Mouse (Mus musculus): ENCODE measurements around the gene Rom1. TPM values are rescaled to one million over a fixed set of nuclear protein-coding genes. Genes with fewer than 3 reads are reported as not detected.

The Rom1 gene
- polyA plus RNA-seq, 1 experiment from 2014 or later = 2.7 TPM

DNA sequence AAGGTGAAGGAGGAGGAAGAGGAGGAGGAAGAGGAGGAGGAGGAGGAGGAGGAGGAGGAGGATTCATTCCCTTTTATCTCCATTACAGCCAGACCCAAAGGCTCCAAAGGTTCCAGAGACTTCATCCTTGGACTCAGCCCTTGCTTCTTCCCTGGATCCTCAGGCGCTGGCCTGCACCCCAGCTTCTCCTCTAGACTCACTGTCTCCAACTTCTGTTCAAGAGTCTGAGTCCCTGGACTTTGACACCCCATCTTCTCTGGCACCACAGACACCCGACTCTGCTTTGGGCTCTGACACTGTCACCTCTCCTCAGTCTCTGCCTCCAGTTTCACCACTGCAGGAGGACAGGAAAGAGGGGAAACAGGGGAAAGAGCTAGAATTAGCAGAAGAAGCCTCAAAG, 33.1 kb upstream of the Rom1 start:
- Histone ChIP-seq H3K4me2 (no peak overlapping the region), H3K4me3 (no peak overlapping the region), H3K9ac (no peak overlapping the region), H3K27me3 (no peaks in the 10 kb centered on the region), H3K9me3 (no peaks in the 10 kb centered on the region), H3K27ac (no peak overlapping the region), H3K4me1 (peaks cover 10% of the 10 kb centered on the region), H3K36me3 (peaks cover 74% of the 10 kb centered on the region)
- WGBS = 79% methylated on average over 2 of the region's 2 CpGs
- ATAC-seq (ENCODE audit: borderline replicate concordance, extremely low read depth, low FRiP score, low TSS enrichment) = no peak

DNA sequence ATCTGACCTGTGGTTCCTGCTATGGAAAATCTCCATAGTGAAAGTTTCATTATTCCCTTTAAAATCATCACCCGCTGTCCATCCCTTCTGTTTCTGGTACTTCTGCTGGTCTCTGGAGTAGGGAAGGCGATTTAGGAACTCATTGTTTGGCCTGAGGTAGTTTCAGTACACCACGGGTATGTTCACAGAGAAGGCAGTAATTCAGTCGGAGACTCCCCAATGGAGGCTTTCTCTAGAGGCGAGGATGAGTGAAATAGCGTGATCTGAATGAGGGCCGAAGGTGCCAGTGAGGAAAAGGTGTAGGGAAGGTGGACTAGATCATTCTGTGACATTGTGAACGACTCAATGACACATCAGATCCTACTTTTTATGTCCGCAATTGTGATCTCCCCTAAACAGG, 25.0 kb upstream of the Rom1 start:
- Histone ChIP-seq H3K9me3 (no peaks in the 10 kb centered on the region), H3K9ac (peak overlapping the region; percentile 57), H3K4me2 (peak overlapping the region; percentile 64), H3K4me1 (peaks cover 19% of the 10 kb centered on the region), H3K27me3 (no peaks in the 10 kb centered on the region), H3K36me3 (peaks cover 58% of the 10 kb centered on the region), H3K27ac (peak overlapping the region; percentile 66), H3K4me3 (peak overlapping the region; percentile 63)
- no peak for ATAC-seq (ENCODE audit: borderline replicate concordance, extremely low read depth, low FRiP score, low TSS enrichment)
- 10% methylated on average over 9 of the region's 9 CpGs for WGBS

DNA sequence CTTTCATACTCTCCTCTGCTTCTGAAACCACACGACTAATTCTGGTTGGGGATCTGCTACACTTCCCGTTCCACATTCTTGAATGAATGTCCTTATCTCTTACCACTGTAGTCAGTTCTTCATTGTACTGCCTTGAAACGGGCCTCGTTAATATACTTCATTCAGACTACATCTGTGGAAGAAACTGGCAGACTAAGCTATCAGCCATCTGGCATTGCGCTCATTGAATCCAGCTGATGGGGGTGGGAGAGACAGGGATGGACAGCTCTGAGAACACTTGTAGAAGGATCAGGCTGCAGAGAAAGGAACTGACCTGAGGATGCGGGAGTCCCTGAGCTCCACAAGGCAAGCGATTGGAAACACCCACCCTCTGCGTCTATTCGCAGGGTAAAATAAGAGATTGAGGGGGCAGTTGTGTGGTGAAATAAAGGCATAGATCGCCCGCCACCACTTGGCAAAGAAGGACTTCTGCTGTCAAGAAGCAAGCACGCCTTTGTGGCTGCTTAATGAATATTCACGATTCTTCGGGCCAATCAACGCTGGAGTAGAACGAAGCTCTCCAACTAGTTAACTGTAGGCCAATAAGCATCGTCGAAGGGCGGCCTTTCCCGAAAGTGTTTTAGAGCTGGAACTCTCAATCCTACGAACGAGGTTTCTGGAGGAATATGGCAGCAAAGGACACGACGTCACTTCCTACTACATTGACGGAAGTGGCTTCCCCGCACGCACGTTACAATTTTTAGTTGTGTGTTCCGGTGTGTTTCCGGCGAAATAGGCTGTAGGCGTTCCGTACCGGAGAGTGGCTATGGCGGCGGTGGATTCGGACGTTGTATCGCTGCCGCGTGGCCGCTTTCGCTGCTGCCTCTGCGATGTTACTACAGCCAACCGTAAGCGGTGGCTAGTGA, 24.2 kb upstream of the Rom1 start, which contains the start of gene Tut1:
Gene Tut1 (plus strand): TSS at position 713 of the 905 bp plus-strand sequence.
- Histone ChIP-seq H3K4me2 (peak within 1 kb of the TSS; percentile 65), H3K9ac (peak within 1 kb of the TSS; percentile 57), H3K27ac (peak within 1 kb of the TSS; percentile 66), H3K4me3 (peak within 1 kb of the TSS; percentile 63), H3K36me3 (peaks cover 60% of the 10 kb centered on the region), H3K4me1 (peaks cover 19% of the 10 kb centered on the region), H3K9me3 (no peaks in the 10 kb centered on the region), H3K27me3 (no peaks in the 10 kb centered on the region)
- WGBS = 3% methylated on average over 46 of the region's 46 CpGs
- peak; percentile 97 for ATAC-seq (ENCODE audit: borderline replicate concordance, extremely low read depth, low FRiP score, low TSS enrichment)

DNA sequence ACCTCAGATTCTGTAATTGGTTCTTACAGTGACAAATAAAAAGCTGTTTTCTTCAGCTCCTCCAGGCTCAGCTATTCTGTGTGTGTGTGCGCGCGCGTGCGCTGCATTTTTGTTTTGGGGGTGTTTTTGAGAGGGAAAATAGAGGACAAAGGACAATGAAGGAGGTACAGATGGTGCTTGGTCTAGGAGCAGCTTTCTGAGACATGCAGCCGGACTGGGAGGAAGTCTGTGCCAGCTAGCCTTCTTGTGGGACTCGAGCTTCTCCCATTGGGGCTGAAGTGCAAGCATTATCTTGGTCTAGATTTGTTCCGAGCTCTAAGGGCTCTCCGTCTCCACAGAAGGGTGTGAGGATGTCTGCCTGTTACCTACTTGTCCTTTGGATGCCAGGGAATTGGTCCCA, 23.1 kb upstream of the Rom1 start:
- 87% methylated on average over 9 of the region's 9 CpGs for WGBS
- ATAC-seq (ENCODE audit: borderline replicate concordance, extremely low read depth, low FRiP score, low TSS enrichment) = no peak
- peak overlapping the region; percentile 65; the same call in 1 of the 2 replicates for H3K4me2 ChIP-seq
- no peaks in the 10 kb centered on the region for H3K27me3 ChIP-seq
- no peak overlapping the region for H3K27ac ChIP-seq
- peaks cover 19% of the 10 kb centered on the region for H3K4me1 ChIP-seq
- no peaks in the 10 kb centered on the region for H3K9me3 ChIP-seq
- H3K9ac ChIP-seq = no peak overlapping the region; the same call in 1 of the 2 replicates
- no peak overlapping the region for H3K4me3 ChIP-seq
- H3K36me3 ChIP-seq = peaks cover 64% of the 10 kb centered on the region

GRCm38 (mm10) chr19:8950190-8950589, 21.0 kb upstream of the Rom1 start:
- Histone ChIP-seq H3K27me3 (no peaks in the 10 kb centered on the region), H3K4me2 (no peak overlapping the region), H3K36me3 (peaks cover 69% of the 10 kb centered on the region), H3K9ac (no peak overlapping the region), H3K4me1 (peaks cover 20% of the 10 kb centered on the region), H3K27ac (no peak overlapping the region), H3K9me3 (no peaks in the 10 kb centered on the region), H3K4me3 (no peak overlapping the region)
- no peak for ATAC-seq (ENCODE audit: borderline replicate concordance, extremely low read depth, low FRiP score, low TSS enrichment)
- 80% methylated on average over 5 of the region's 5 CpGs for WGBS

- Histone ChIP-seq H3K27me3 (no peaks in the 10 kb centered on the region), H3K36me3 (peaks cover 72% of the 10 kb centered on the region), H3K4me2 (no peak overlapping the region), H3K27ac (no peak overlapping the region), H3K9me3 (no peaks in the 10 kb centered on the region), H3K9ac (no peak overlapping the region), H3K4me1 (peaks cover 26% of the 10 kb centered on the region), H3K4me3 (no peak overlapping the region)
- 86% methylated on average over 7 of the region's 7 CpGs for WGBS
- ATAC-seq (ENCODE audit: borderline replicate concordance, extremely low read depth, low FRiP score, low TSS enrichment) = no peak
These were observed 17.8 kb upstream of the Rom1 start for GRCm38 (mm10) chr19:8946929-8947328.

- H3K9ac ChIP-seq = peak overlapping the region; percentile 31; the same call in 1 of the 2 replicates
- H3K27me3 ChIP-seq = no peaks in the 10 kb centered on the region
- peaks cover 55% of the 10 kb centered on the region for H3K36me3 ChIP-seq
- H3K9me3 ChIP-seq = no peaks in the 10 kb centered on the region
- H3K27ac ChIP-seq = no peak overlapping the region
- 67% methylated on average over 6 of the region's 6 CpGs for WGBS
- peak overlapping the region; percentile 69 for H3K4me2 ChIP-seq
- peaks cover 32% of the 10 kb centered on the region for H3K4me1 ChIP-seq
- ATAC-seq (ENCODE audit: borderline replicate concordance, extremely low read depth, low FRiP score, low TSS enrichment) = no peak
- H3K4me3 ChIP-seq = peak overlapping the region; percentile 70
These were observed 16.1 kb upstream of the Rom1 start for GRCm38 (mm10) chr19:8945251-8945650.

DNA sequence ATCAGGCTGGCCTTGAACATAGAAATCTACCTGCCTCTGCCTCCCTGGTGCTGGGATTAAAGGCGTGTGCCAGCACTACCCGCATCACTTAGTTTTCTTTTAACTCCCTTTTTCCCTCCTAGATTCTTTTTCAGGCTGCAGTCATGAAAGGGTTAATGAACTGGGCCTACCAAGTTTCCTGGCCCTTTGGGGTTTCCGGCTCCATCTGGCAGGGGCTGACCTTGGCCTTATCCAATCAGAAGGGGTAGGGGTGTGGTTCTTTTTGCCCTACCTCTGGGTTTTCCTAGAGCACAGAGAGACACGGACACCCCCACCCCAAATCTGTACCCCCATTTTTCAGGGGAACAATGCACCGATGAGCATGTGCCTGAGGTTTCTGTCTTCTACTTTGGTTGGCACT, 15.6 kb upstream of the Rom1 start:
- Histone ChIP-seq H3K27ac (peak overlapping the region; percentile 41; the same call in 1 of the 2 replicates), H3K9ac (peak overlapping the region; percentile 31; the same call in 1 of the 2 replicates), H3K4me1 (peaks cover 32% of the 10 kb centered on the region), H3K4me3 (peak overlapping the region; percentile 70), H3K9me3 (no peaks in the 10 kb centered on the region), H3K4me2 (peak overlapping the region; percentile 69), H3K27me3 (no peaks in the 10 kb centered on the region), H3K36me3 (peaks cover 51% of the 10 kb centered on the region)
- ATAC-seq (ENCODE audit: borderline replicate concordance, extremely low read depth, low FRiP score, low TSS enrichment) = no peak
- WGBS = 24% methylated on average over 5 of the region's 5 CpGs

- Histone ChIP-seq H3K4me3 (peak overlapping the region; percentile 70), H3K9ac (0 out of 2 replicates have a peak overlapping the region, but pooled peaks have one; percentile 13), H3K4me1 (peaks cover 32% of the 10 kb centered on the region), H3K27ac (0 out of 2 replicates have a peak overlapping the region, but pooled peaks have one; percentile 21), H3K4me2 (peak overlapping the region; percentile 69), H3K36me3 (peaks cover 49% of the 10 kb centered on the region), H3K9me3 (no peaks in the 10 kb centered on the region), H3K27me3 (no peaks in the 10 kb centered on the region)
- no peak for ATAC-seq (ENCODE audit: borderline replicate concordance, extremely low read depth, low FRiP score, low TSS enrichment)
- 28% methylated on average over 5 of the region's 5 CpGs for whole genome bisulfite sequencing
These were observed 14.9 kb upstream of the Rom1 start for GRCm38 (mm10) chr19:8944062-8944461.

GRCm38 (mm10) chr19:8943047-8943446, 13.9 kb upstream of the Rom1 start:
- WGBS = 43% methylated on average over 2 of the region's 2 CpGs
- Histone ChIP-seq H3K4me2 (peak overlapping the region; percentile 69), H3K9ac (peak overlapping the region; percentile 97), H3K27ac (peak overlapping the region; percentile 97; the same call in 1 of the 2 replicates), H3K27me3 (no peaks in the 10 kb centered on the region), H3K4me1 (peaks cover 32% of the 10 kb centered on the region), H3K9me3 (no peaks in the 10 kb centered on the region), H3K4me3 (peak overlapping the region; percentile 70), H3K36me3 (peaks cover 47% of the 10 kb centered on the region)
- no peak for ATAC-seq (ENCODE audit: borderline replicate concordance, extremely low read depth, low FRiP score, low TSS enrichment)

DNA sequence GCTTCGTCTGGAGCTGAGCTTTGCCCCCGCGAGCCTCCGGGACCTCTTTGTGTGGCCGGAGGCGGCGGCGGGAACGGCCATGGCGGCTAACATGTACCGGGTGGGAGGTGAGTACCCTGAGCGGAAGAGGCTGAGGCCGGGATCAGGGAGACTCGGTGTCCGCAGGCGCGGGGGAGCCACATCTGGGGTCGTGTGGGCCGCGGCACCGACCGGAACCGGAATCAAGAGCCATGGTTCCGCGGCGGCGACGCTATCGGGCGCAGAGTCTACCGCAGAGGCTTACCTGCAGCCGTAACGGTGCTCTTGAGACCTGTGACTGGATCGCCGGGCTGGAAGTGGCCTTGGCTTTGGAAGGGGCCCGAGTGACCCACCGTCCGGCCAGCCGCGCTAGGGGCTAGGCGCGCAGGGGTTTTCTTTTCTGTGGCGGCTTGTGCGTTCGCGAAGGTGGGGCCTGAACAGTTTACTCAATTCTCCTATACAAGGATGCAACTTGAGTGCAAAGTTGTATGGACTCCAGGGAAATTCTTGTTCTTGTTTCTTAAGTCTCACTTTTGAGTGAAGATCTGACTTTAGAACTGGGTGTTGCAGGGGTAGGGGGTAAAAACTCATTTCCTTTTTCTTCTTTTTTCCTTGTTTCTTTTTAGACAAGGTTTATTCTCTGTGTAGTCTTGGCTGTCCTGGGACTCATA, 13.3 kb upstream of the Rom1 start:
- H3K36me3 ChIP-seq = peaks cover 47% of the 10 kb centered on the region

More for the DNA sequence above, 13.3 kb upstream of the Rom1 start:
- under 1% methylated on average over 46 of the region's 46 CpGs for WGBS
- no peaks in the 10 kb centered on the region for H3K27me3 ChIP-seq
- H3K9ac ChIP-seq = peak overlapping the region; percentile 97
- H3K4me1 ChIP-seq = peaks cover 32% of the 10 kb centered on the region
- peak overlapping the region; percentile 97 for H3K27ac ChIP-seq
- H3K4me2 ChIP-seq = peak overlapping the region; percentile 69
- peak; percentile 54 for ATAC-seq (ENCODE audit: borderline replicate concordance, extremely low read depth, low FRiP score, low TSS enrichment)
- no peaks in the 10 kb centered on the region for H3K9me3 ChIP-seq
- peak overlapping the region; percentile 70 for H3K4me3 ChIP-seq

Measured in lung, embryonic 15.5 days (tissue).